Mouse (Mus musculus) lung, postnatal 0 days (tissue): ENCODE data around the gene Creld2. TPM values are rescaled to one million over a fixed set of nuclear protein-coding genes. Genes with fewer than 3 reads are reported as not detected.
A peak's percentile ranks its signal among the peaks of the same experiment; 100 is the strongest.
"Not testable (repeated sequence)": the region's sequence is repeated elsewhere in the genome, so short reads cannot be mapped to it uniquely, and the experiment has no call there.

Source experiments
- ATAC-seq: fragments of 200-750 bp; cut with Nextera tagmentation; 2 replicates; pipeline ENCODE4 v1.8.0; 2017; ENCODE audit warnings: moderate library complexity
- DNase-seq: peaks from one replicate; pipeline ENCODE4 v3.0.0-alpha.2; 2016; ENCODE audit warnings: low spot score
- H3K27ac ChIP-seq: fragments of 300-500 bp; sonication (generic); 2 replicates; pipeline ENCODE4 v1.5.1; 2014; ENCODE audit warnings: antibody characterized with exemption, mild to moderate bottlenecking, low read length, mixed read lengths
- H3K27me3 ChIP-seq: fragments of 300-500 bp; sonication (generic); replicated peaks from 2 replicates; pipeline ENCODE4 v1.6.1; 2014; ENCODE audit warnings: low read length, mixed read lengths; ENCODE audit not compliant: insufficient read depth
- H3K36me3 ChIP-seq: fragments of 300-500 bp; sonication (generic); 2 replicates; pipeline ENCODE4 v1.6.1; 2014; ENCODE audit warnings: low read length, mixed read lengths; ENCODE audit not compliant: insufficient read depth
- H3K4me1 ChIP-seq: fragments of 300-500 bp; sonication (generic); 2 replicates; pipeline ENCODE4 v1.6.1; 2014; ENCODE audit warnings: antibody characterized with exemption, low read depth, low read length, mixed read lengths; ENCODE audit not compliant: insufficient read depth
- H3K4me2 ChIP-seq: fragments of 300-500 bp; sonication (generic); replicated peaks from 2 replicates; pipeline ENCODE4 v1.6.1; 2014; ENCODE audit warnings: low read depth, mild to moderate bottlenecking, low read length, moderate library complexity, mixed read lengths
- H3K4me3 ChIP-seq: fragments of 300-500 bp; sonication (generic); 2 replicates; pipeline ENCODE4 v1.5.1; 2014; ENCODE audit warnings: low read depth, low read length
- H3K9ac ChIP-seq: fragments of 300-500 bp; sonication (generic); replicated peaks from 2 replicates; pipeline ENCODE4 v1.6.1; 2014; ENCODE audit warnings: low read depth, mild to moderate bottlenecking
- H3K9me3 ChIP-seq: fragments of 300-500 bp; sonication (generic); 2 replicates; pipeline ENCODE4 v1.6.1; 2016; ENCODE audit warnings: low read length, mixed read lengths
- CTCF ChIP-seq: IDR thresholded peaks from 2 replicates; pipeline ENCODE4 v1.5.1; 2016; ENCODE audit warnings: antibody characterized with exemption, mild to moderate bottlenecking
- EP300 ChIP-seq: IDR thresholded peaks from 2 replicates; pipeline ENCODE4 v1.6.1; 2016; ENCODE audit warnings: antibody characterized with exemption, mild to moderate bottlenecking, control low read depth
- WGBS: fragments of 180-500 bp; shearing (Covaris S2); extraction: QIAGEN DNeasy Blood & Tissue Kit; methylation state at CpG from one replicate; pipeline ENCODE4 v1.1.7; 2014; 5-methylcytosine and 5-hydroxymethylcytosine counted together
- polyA plus RNA-seq: library from polyadenylated mRNA; unstranded; fragments of >200 nt; fragmentation: Nextera tagmentation; extraction: Ambion mirVana; gene quantifications from 2 replicates; pipeline ENCODE4 v1.2.1, GENCODE M21; 2015

Gene Creld2
- 62.6 and 76.5 TPM in 2 replicates for polyA plus RNA-seq

GRCm38 (mm10) chr15:88819026-88819905 is at the start of gene Creld2, which contains the start of gene Alg12:
Gene Creld2, plus strand, starts transcription at chr15:88819646.
Gene Alg12, minus strand, starts transcription at chr15:88819318.
- peak; percentile 99 for ATAC-seq
- H3K4me3 ChIP-seq, result peak within 1 kb of the TSS; percentile 82
- peak; percentile 73; the same call in 1 of the 2 replicates for TF ChIP-seq EP300
- no peak for TF ChIP-seq CTCF
- no peaks in the 10 kb centered on the region for H3K27me3 ChIP-seq
- H3K4me1 ChIP-seq, result peaks cover 8% of the 10 kb centered on the region
- H3K9me3 ChIP-seq, result no peaks in the 10 kb centered on the region
- DNase-seq, result peak; percentile 100
- H3K9ac ChIP-seq, result peak within 1 kb of the TSS; percentile 70
- H3K4me2 ChIP-seq, result peak within 1 kb of the TSS; percentile 93
- H3K27ac ChIP-seq, result peak within 1 kb of the TSS; percentile 71
- peaks cover 10% of the 10 kb centered on the region; the same call in 1 of the 2 replicates for H3K36me3 ChIP-seq
- under 1% methylated on average over 79 of the region's 88 CpGs for WGBS

DNA sequence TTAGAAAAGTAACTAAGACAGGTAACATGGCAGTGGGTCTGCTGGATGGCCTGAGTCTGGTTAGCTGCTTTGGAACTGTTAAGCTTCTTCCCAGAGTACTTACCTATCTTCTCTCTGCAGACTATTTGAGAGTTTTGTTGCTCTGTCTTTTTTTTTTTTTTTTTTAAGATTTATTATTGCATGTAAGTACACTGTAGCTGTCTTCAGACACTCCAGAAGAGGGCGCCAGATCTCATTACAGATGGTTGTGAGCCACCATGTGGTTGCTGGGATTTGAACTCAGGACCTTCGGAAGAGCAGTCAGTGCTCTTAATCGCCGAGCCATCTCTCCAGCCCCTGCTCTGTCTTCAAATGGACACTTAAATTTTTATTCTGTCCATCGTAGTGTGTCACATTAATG is 44.8 kb upstream of the Creld2 start:
- not testable (repeated sequence) for H3K27ac ChIP-seq, H3K36me3 ChIP-seq, H3K9me3 ChIP-seq, H3K4me1 ChIP-seq, H3K9ac ChIP-seq, H3K4me3 ChIP-seq, H3K27me3 ChIP-seq, H3K4me2 ChIP-seq, DNase-seq, ATAC-seq
- WGBS, result 88% methylated on average over 5 of the region's 5 CpGs
- TF ChIP-seq CTCF, result peak; percentile 15

DNA sequence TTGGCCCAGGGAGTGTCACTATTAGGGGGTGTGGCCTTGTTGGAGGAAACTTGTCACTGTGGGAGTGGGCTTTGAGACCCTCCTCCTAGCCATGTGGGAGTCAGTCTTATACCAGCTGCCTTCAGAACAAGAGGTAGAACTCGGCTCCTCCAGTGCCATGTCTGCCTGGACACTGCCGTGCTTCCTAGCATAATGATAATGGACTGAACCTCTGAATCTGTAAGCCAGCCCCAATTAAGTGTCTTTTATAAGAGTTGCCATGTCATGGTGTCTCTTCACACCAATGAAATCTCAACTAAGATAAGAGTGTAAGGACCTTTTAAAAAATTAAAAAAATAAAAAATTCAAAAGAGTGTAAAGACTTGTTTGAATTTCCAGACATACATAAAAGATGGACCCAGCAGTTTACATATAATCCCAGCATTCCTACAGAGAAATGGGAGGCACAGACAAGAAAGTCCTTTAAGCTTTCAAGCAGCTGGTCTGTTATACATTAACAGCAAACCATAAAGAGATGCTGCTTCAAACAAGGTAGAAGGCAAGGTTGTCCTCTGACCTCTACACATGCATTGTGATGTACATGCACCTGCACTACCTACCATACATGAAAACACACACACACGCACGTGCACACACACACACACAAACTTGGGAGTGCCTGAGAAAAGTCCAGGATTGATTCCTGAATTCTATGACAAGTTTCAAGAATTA is 27.2 kb upstream of the Creld2 start:
- no peaks in the 10 kb centered on the region for H3K9me3 ChIP-seq
- no peak for TF ChIP-seq EP300
- TF ChIP-seq CTCF, result no peak
- ATAC-seq, result no peak
- WGBS, result 81% methylated on average over 4 of the region's 4 CpGs
- H3K4me2 ChIP-seq, result no peak overlapping the region
- no peak overlapping the region for H3K4me3 ChIP-seq
- H3K27ac ChIP-seq, result no peak overlapping the region
- no peak for DNase-seq
- no peaks in the 10 kb centered on the region for H3K36me3 ChIP-seq
- no peak overlapping the region for H3K9ac ChIP-seq
- no peaks in the 10 kb centered on the region for H3K27me3 ChIP-seq
- H3K4me1 ChIP-seq, result no peaks in the 10 kb centered on the region

DNA sequence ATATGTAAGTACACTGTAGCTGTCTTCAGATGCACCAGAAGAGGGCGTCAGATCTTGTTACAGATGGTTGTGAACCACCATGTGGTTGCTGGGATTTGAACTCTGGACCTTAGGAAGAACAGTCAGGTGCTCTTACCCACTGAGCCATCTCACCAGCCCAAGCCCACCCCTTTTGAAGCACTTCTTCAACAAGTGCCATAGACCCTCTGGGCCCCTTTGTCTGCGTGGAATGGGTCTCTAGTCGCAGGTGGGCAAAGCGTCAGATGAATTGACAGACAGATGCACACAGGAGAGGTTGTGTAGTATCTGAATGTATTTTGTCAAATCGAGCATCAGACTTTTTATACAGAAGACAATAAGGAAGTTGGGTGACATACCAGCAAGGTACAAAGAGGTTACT is 24.7 kb upstream of the Creld2 start:
- not testable (repeated sequence) for H3K36me3 ChIP-seq, ATAC-seq, H3K4me2 ChIP-seq, H3K9ac ChIP-seq, H3K27me3 ChIP-seq, H3K4me1 ChIP-seq, H3K4me3 ChIP-seq, H3K9me3 ChIP-seq, DNase-seq, H3K27ac ChIP-seq
- 84% methylated on average over 4 of the region's 5 CpGs for WGBS

- Histone ChIP-seq H3K27ac (peak overlapping the region; percentile 40; the same call in 1 of the 2 replicates), H3K36me3 (peaks cover 1% of the 10 kb centered on the region; the same call in 1 of the 2 replicates), H3K4me2 (no peak overlapping the region), H3K27me3 (no peaks in the 10 kb centered on the region), H3K9ac (no peak overlapping the region), H3K4me3 (no peak overlapping the region), H3K9me3 (no peaks in the 10 kb centered on the region), H3K4me1 (no peaks in the 10 kb centered on the region)
- TF ChIP-seq CTCF (no peak), EP300 (peak; percentile 88)
- ATAC-seq, result peak; percentile 97
- DNase-seq, result peak; percentile 94
- WGBS, result 47% methylated on average over 11 of the region's 11 CpGs
Observed at GRCm38 (mm10) chr15:88799950-88800371, 19.5 kb upstream of the Creld2 start.

GRCm38 (mm10) chr15:88800921-88801354 is 18.5 kb upstream of the Creld2 start:
- H3K27me3 ChIP-seq, result no peaks in the 10 kb centered on the region
- 68% methylated on average over 6 of the region's 6 CpGs for WGBS
- H3K4me2 ChIP-seq, result no peak overlapping the region
- no peaks in the 10 kb centered on the region for H3K4me1 ChIP-seq
- DNase-seq (no peak), ATAC-seq (no peak)
- H3K27ac ChIP-seq, result no peak overlapping the region
- H3K4me3 ChIP-seq, result no peak overlapping the region
- H3K9me3 ChIP-seq, result no peaks in the 10 kb centered on the region
- no peak overlapping the region for H3K9ac ChIP-seq
- H3K36me3 ChIP-seq, result peaks cover 11% of the 10 kb centered on the region; the same call in 1 of the 2 replicates
- TF ChIP-seq EP300 (no peak), CTCF (no peak)
